Mouse (Mus musculus): ENCODE data around the gene Abca7. TPM values are rescaled to one million over a fixed set of nuclear protein-coding genes. Genes with fewer than 3 reads are reported as not detected.
A peak's percentile ranks its signal among the peaks of the same experiment; 100 is the strongest.

Gene Abca7
- polyA plus RNA-seq, 1 experiment from 2014 or later: 2.6 TPM

GRCm38 (mm10) chr10:80050244-80050643, 54.0 kb downstream of the Abca7 start:
- Histone ChIP-seq H3K4me1 (replicated peaks; ENCODE audit: insufficient read depth, low read length) (peaks cover 19% of the 10 kb centered on the region), H3K9me3 (replicated peaks; ENCODE audit: low read length) (no peaks in the 10 kb centered on the region), H3K27ac (peak overlapping the region; percentile 88; the same call in 1 of the 2 replicates), H3K9ac (ENCODE audit: low read depth, low read length) (no peak overlapping the region), H3K27me3 (ENCODE audit: insufficient read depth, low read length) (no peaks in the 10 kb centered on the region), H3K4me3 (replicated peaks; ENCODE audit: low read depth, low read length) (no peak overlapping the region), H3K36me3 (ENCODE audit: insufficient read depth, low read length) (no peaks in the 10 kb centered on the region), H3K4me2 (ENCODE audit: low read length) (no peak overlapping the region)
- 39% methylated on average over 6 of the region's 6 CpGs for WGBS
- no peak for DNase-seq (ENCODE audit: low spot score)
- ATAC-seq (replicated peaks; ENCODE audit: low FRiP score, low read depth): no peak
- no peak for TF ChIP-seq CTCF (IDR thresholded peaks at IDR 0.05; ENCODE audit: low read depth)

- no peak overlapping the region for H3K4me2 ChIP-seq (ENCODE audit: low read length)
- ATAC-seq (replicated peaks; ENCODE audit: low FRiP score, low read depth) (no peak), DNase-seq (ENCODE audit: low spot score) (no peak)
- no peak for TF ChIP-seq CTCF (IDR thresholded peaks at IDR 0.05; ENCODE audit: low read depth)
- 33% methylated on average over 15 of the region's 15 CpGs for whole genome bisulfite sequencing
- H3K9me3 ChIP-seq (replicated peaks; ENCODE audit: low read length): no peaks in the 10 kb centered on the region
- H3K4me1 ChIP-seq (replicated peaks; ENCODE audit: insufficient read depth, low read length): peaks cover 25% of the 10 kb centered on the region
- H3K27ac ChIP-seq: peak overlapping the region; percentile 88
- no peak overlapping the region for H3K4me3 ChIP-seq (replicated peaks; ENCODE audit: low read depth, low read length)
- no peaks in the 10 kb centered on the region for H3K27me3 ChIP-seq (ENCODE audit: insufficient read depth, low read length)
- H3K36me3 ChIP-seq (ENCODE audit: insufficient read depth, low read length): peaks cover 5% of the 10 kb centered on the region; the same call in 1 of the 2 replicates
- H3K9ac ChIP-seq (ENCODE audit: low read depth, low read length): peak overlapping the region; percentile 10; the same call in 1 of the 2 replicates
Measured at GRCm38 (mm10) chr10:80050885-80051617, 54.8 kb downstream of the Abca7 start.

- DNase-seq (ENCODE audit: low spot score): peak; percentile 71
- Histone ChIP-seq H3K4me1 (replicated peaks; ENCODE audit: insufficient read depth, low read length) (peaks cover 25% of the 10 kb centered on the region), H3K36me3 (ENCODE audit: insufficient read depth, low read length) (peaks cover 6% of the 10 kb centered on the region; the same call in 1 of the 2 replicates), H3K27me3 (ENCODE audit: insufficient read depth, low read length) (no peaks in the 10 kb centered on the region), H3K9me3 (replicated peaks; ENCODE audit: low read length) (no peaks in the 10 kb centered on the region), H3K27ac (peak overlapping the region; percentile 88), H3K4me3 (replicated peaks; ENCODE audit: low read depth, low read length) (no peak overlapping the region), H3K4me2 (ENCODE audit: low read length) (no peak overlapping the region), H3K9ac (ENCODE audit: low read depth, low read length) (peak overlapping the region; percentile 10; the same call in 1 of the 2 replicates)
- peak; percentile 37 for ATAC-seq (replicated peaks; ENCODE audit: low FRiP score, low read depth)
- 35% methylated on average over 14 of the region's 14 CpGs for WGBS
- TF ChIP-seq CTCF (IDR thresholded peaks at IDR 0.05; ENCODE audit: low read depth): no peak
Measured at GRCm38 (mm10) chr10:80051618-80052373, 55.5 kb downstream of the Abca7 start.

GRCm38 (mm10) chr10:80052374-80052764, 56.1 kb downstream of the Abca7 start:
- 85% methylated on average over 5 of the region's 5 CpGs for WGBS
- TF ChIP-seq CTCF (IDR thresholded peaks at IDR 0.05; ENCODE audit: low read depth): no peak
- 0 out of 2 replicates have a peak overlapping the region, but pooled peaks have one; percentile 10 for H3K9ac ChIP-seq (ENCODE audit: low read depth, low read length)
- no peak overlapping the region for H3K4me3 ChIP-seq (replicated peaks; ENCODE audit: low read depth, low read length)
- peaks cover 25% of the 10 kb centered on the region for H3K4me1 ChIP-seq (replicated peaks; ENCODE audit: insufficient read depth, low read length)
- no peaks in the 10 kb centered on the region for H3K9me3 ChIP-seq (replicated peaks; ENCODE audit: low read length)
- peak overlapping the region; percentile 88 for H3K27ac ChIP-seq
- H3K36me3 ChIP-seq (ENCODE audit: insufficient read depth, low read length): peaks cover 11% of the 10 kb centered on the region; the same call in 1 of the 2 replicates
- no peaks in the 10 kb centered on the region for H3K27me3 ChIP-seq (ENCODE audit: insufficient read depth, low read length)
- no peak overlapping the region for H3K4me2 ChIP-seq (ENCODE audit: low read length)
- no peak for DNase-seq (ENCODE audit: low spot score)
- no peak for ATAC-seq (replicated peaks; ENCODE audit: low FRiP score, low read depth)

GRCm38 (mm10) chr10:80053259-80053780, 57.0 kb downstream of the Abca7 start:
- Histone ChIP-seq H3K27me3 (ENCODE audit: insufficient read depth, low read length) (no peaks in the 10 kb centered on the region), H3K4me2 (ENCODE audit: low read length) (peak overlapping the region; percentile 71), H3K9ac (ENCODE audit: low read depth, low read length) (peak overlapping the region; percentile 96), H3K4me1 (replicated peaks; ENCODE audit: insufficient read depth, low read length) (peaks cover 25% of the 10 kb centered on the region), H3K4me3 (replicated peaks; ENCODE audit: low read depth, low read length) (peak overlapping the region; percentile 71), H3K27ac (peak overlapping the region; percentile 100), H3K9me3 (replicated peaks; ENCODE audit: low read length) (no peaks in the 10 kb centered on the region), H3K36me3 (ENCODE audit: insufficient read depth, low read length) (peaks cover 21% of the 10 kb centered on the region)
- DNase-seq (ENCODE audit: low spot score) (peak; percentile 100), ATAC-seq (replicated peaks; ENCODE audit: low FRiP score, low read depth) (peak; percentile 93)
- TF ChIP-seq CTCF (IDR thresholded peaks at IDR 0.05; ENCODE audit: low read depth): no peak
- under 1% methylated on average over 47 of the region's 47 CpGs for WGBS

Measured in kidney, postnatal 0 days (tissue).